Mouse (Mus musculus) hindbrain, embryonic 13.5 days (tissue): ENCODE measurements around the gene Khsrp. TPM values are rescaled to one million over a fixed set of nuclear protein-coding genes. Genes with fewer than 3 reads are reported as not detected.

ENCODE experiments used
- ATAC-seq: fragments of 200-750 bp; cut with Nextera tagmentation; 2 replicates; pipeline ENCODE4 v1.8.0; 2017; ENCODE audit warnings: moderate TSS enrichment; ENCODE audit not compliant: low FRiP score
- H3K27ac ChIP-seq: fragments of 300-500 bp; sonication (generic); 2 replicates; pipeline ENCODE4 v1.5.1; 2015; ENCODE audit warnings: inconsistent platforms, mild to moderate bottlenecking, moderate library complexity
- H3K27me3 ChIP-seq: fragments of 300-500 bp; sonication (generic); 2 replicates; pipeline ENCODE4 v1.6.1; 2015; ENCODE audit warnings: mild to moderate bottlenecking, inconsistent platforms
- H3K36me3 ChIP-seq: fragments of 300-500 bp; sonication (generic); 2 replicates; pipeline ENCODE4 v1.6.1; 2015; ENCODE audit warnings: mild to moderate bottlenecking, inconsistent platforms
- H3K4me1 ChIP-seq: fragments of 300-500 bp; sonication (generic); replicated peaks from 2 replicates; pipeline ENCODE4 v1.6.1; 2015; ENCODE audit warnings: inconsistent platforms
- H3K4me2 ChIP-seq: fragments of 300-500 bp; sonication (generic); 2 replicates; pipeline ENCODE4 v1.6.1; 2015; ENCODE audit warnings: inconsistent platforms, mild to moderate bottlenecking, moderate library complexity
- H3K4me3 ChIP-seq: fragments of 300-500 bp; sonication (generic); 2 replicates; pipeline ENCODE4 v1.5.1; 2015; ENCODE audit warnings: mild to moderate bottlenecking, inconsistent platforms
- H3K9ac ChIP-seq: fragments of 300-500 bp; sonication (generic); 2 replicates; pipeline ENCODE4 v1.6.1; 2015; ENCODE audit warnings: mild to moderate bottlenecking, inconsistent platforms
- H3K9me3 ChIP-seq: fragments of 300-500 bp; sonication (generic); 2 replicates; pipeline ENCODE4 v1.6.1; 2016; ENCODE audit warnings: inconsistent platforms
- WGBS: fragments of 180-500 bp; shearing (Covaris S2); methylation state at CpG from one replicate; pipeline ENCODE4 v1.1.7; 2015; 5-methylcytosine and 5-hydroxymethylcytosine counted together
- polyA plus RNA-seq: library from polyadenylated mRNA; unstranded; fragments of >200 nt; fragmentation: Nextera tagmentation; extraction: Ambion mirVana; gene quantifications from 2 replicates; pipeline ENCODE4 v1.2.1, GENCODE M21; 2015

Khsrp gene
- polyA plus RNA-seq, 1 experiment from 2014 or later = 33.3 TPM

GRCm38 (mm10) chr17:57020960-57021359, 10.4 kb downstream of the Khsrp start:
- ATAC-seq = no peak
- H3K36me3 ChIP-seq = peaks cover 66% of the 10 kb centered on the region
- WGBS = 95% methylated on average over 5 of the region's 5 CpGs

GRCm38 (mm10) chr17:57019693-57020092, 11.6 kb downstream of the Khsrp start:
- ATAC-seq = no peak
- H3K36me3 ChIP-seq = peaks cover 54% of the 10 kb centered on the region
- no peak overlapping the region for H3K27ac ChIP-seq
- 94% methylated on average over 2 of the region's 2 CpGs for WGBS
- no peak overlapping the region for H3K9ac ChIP-seq
- H3K4me2 ChIP-seq = no peak overlapping the region
- H3K27me3 ChIP-seq = no peaks in the 10 kb centered on the region
- no peaks in the 10 kb centered on the region for H3K4me1 ChIP-seq
- H3K4me3 ChIP-seq = no peak overlapping the region
- no peaks in the 10 kb centered on the region for H3K9me3 ChIP-seq

More at GRCm38 (mm10) chr17:57020960-57021359, 10.4 kb downstream of the Khsrp start:
- Histone ChIP-seq H3K9ac (no peak overlapping the region), H3K27ac (no peak overlapping the region), H3K4me3 (no peak overlapping the region), H3K27me3 (no peaks in the 10 kb centered on the region), H3K4me1 (no peaks in the 10 kb centered on the region), H3K9me3 (no peaks in the 10 kb centered on the region), H3K4me2 (no peak overlapping the region)

DNA sequence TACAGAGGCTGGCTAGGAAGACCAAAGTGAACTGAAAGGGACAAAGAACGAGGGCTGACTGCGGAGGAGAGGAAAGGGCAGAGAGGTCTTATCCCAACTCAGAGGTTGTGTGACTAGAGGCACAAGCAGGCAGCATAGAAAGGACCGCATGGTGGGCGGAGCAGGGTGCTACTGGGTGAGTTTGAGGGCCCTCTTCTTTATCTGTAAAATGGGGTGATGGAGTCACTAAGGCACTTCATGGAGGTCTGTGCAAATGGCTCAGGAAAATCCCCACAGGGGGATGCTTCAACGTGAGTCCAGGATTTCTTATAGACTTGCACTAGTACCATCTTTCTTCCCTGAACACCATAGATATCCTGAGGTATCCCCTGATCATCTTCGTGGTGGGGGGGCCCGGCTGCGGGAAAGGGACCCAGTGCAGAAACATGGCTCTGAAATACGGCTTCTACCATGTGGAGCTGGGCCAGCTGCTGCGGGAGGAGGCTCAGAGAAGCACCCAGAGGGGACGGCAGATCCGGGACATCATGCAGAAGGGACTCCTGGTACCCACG, 19.0 kb downstream of the Khsrp start:
- peak overlapping the region; percentile 69 for H3K4me2 ChIP-seq
- H3K9me3 ChIP-seq = no peaks in the 10 kb centered on the region
- peak overlapping the region; percentile 96 for H3K27ac ChIP-seq
- H3K9ac ChIP-seq = peak overlapping the region; percentile 83
- WGBS = 76% methylated on average over 13 of the region's 13 CpGs
- H3K36me3 ChIP-seq = peaks cover 22% of the 10 kb centered on the region
- ATAC-seq = peak; percentile 9
- peak overlapping the region; percentile 79 for H3K4me3 ChIP-seq
- peaks cover 25% of the 10 kb centered on the region for H3K4me1 ChIP-seq
- H3K27me3 ChIP-seq = no peaks in the 10 kb centered on the region

DNA sequence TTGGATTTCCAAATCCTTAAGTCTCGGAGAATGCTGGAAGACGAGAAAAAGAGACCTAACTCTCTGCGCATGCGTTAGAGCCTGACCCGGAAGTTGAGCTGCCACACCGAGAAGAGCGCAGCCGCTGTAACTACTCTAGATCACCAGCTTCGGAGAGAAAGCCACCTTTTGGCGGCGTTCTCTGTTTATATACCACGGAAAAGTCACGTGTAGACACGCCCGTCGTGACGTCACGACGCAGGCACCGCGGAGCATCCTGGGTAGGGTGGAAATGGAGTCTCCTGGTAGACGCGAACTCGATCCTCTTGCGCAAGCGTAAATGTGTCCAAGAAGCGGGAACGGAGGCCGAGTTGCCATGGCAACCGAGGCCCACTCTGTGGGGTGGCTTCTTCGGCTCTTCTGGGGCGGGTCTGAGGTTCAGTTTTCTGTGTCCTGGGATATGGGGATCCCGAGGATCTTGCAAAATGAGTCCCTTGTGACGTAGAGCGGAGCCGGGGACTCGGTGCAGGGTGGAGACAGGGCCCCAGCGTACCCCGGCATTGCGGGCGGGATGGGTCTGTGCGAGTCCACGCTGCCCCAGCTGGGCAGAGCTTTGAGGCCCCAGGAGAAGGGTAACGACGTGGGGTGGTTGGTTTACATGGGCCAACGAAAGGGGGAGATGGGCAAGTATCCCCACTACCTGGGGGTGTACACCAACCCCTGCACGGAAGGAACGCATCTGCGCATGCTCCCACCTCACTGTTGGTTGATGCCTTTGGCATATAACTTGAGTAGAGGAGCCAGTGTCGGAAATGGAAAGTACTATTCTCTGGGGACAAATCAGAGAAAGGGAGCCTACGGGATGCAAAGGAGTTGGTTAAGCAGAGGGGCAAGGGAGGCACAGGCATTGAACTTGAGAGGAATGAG, 19.8 kb downstream of the Khsrp start, which contains the start of the genes Gtf2f1 and Gm17949:
Gtf2f1 (minus strand) TSS at position 53 of the 906 bp plus-strand sequence.
Gm17949 (plus strand) TSS at position 234 of the 906 bp plus-strand sequence.
- peak within 1 kb of the TSS; percentile 79 for H3K4me3 ChIP-seq
- peak within 1 kb of the TSS; percentile 78 for H3K4me2 ChIP-seq
- peak within 1 kb of the TSS; percentile 96 for H3K27ac ChIP-seq
- H3K4me1 ChIP-seq = peaks cover 25% of the 10 kb centered on the region
- H3K27me3 ChIP-seq = no peaks in the 10 kb centered on the region
- WGBS = under 1% methylated on average over 51 of the region's 51 CpGs
- peak; percentile 92 for ATAC-seq
- H3K9ac ChIP-seq = peak within 1 kb of the TSS; percentile 85
- no peaks in the 10 kb centered on the region for H3K9me3 ChIP-seq
- peaks cover 30% of the 10 kb centered on the region for H3K36me3 ChIP-seq

DNA sequence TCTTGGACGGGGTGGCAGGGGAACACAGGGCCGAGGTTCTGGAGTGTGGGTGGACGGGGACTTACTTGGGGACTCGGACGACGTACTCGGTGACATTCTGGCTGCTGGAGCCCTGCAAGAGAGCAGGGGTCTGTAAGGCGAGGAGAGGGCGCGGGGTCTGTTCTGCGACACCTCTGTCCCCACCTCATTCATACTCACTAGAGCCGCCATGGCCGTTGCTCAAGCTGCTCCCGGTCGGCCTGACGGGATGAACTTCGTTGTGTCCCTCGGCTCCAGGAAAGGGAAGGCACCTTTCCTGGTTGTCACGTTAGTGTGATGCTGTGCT, 20.4 kb downstream of the Khsrp start:
- ATAC-seq = peak; percentile 67
- WGBS = under 1% methylated on average over 19 of the region's 19 CpGs

DNA sequence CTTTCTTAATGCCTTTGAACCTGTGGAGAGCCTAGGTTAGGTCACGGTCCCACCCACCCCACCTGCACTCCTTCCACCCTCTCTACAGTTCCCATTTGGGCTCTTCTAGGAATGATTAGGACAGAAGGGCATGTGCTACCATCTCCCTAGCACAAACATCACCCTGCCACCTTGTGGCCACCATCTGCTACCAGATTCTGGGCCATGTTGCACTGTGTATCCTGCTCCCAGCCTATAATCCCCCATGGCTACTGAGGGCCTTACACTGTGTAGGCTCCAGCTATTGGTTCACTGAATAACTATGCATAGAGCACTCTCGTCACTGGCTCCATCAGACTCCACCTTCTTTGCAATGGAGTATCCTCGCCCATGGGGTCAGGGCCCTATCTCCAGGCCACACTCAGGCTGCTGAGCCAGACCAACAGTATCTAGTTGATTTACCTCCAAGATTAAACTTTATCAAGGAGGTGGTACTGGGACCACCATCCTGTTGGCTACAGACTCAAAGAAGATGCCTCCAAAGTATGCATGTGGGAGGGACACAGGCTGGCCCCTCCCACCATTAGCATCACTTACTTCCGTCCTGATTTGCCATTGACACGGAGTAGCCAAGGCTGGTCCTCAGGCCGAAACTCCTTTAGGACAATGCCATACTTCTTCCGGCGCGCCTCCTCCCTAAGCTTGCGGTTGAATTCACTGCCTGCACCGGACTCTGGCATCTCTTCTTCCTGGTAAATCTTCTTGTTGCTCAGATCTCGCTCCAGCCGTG, 24.0 kb downstream of the Khsrp start:
- 94% methylated on average over 13 of the region's 13 CpGs for WGBS
- ATAC-seq = no peak

More for the DNA sequence above, 20.4 kb downstream of the Khsrp start:
- Histone ChIP-seq H3K27ac (peak overlapping the region; percentile 82), H3K9me3 (no peaks in the 10 kb centered on the region), H3K36me3 (peaks cover 36% of the 10 kb centered on the region), H3K4me1 (peaks cover 25% of the 10 kb centered on the region), H3K4me2 (peak overlapping the region; percentile 78), H3K9ac (peak overlapping the region; percentile 85), H3K27me3 (no peaks in the 10 kb centered on the region), H3K4me3 (peak overlapping the region; percentile 79)

DNA sequence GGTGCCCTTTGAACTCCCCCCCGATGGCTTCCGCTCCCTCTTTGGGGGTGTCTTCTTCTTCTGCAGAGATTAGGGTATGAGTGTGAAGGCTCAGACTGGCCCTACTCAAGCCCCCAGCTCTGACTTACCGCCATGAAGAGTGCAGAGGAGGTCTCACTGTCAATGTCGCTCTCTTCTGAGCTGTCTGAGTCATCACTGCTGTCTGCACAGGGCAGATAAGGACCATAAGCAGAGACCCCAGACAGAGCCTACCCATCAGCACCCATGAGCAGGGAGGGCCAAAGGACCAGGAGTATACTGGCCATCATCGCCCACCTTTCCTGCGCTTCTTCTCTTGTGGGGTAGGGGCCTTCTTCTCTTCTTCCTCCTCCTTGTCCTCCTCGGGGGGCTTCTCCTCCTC, 27.3 kb downstream of the Khsrp start:
- H3K9me3 ChIP-seq = no peaks in the 10 kb centered on the region

More for the DNA sequence above, 24.0 kb downstream of the Khsrp start:
- Histone ChIP-seq H3K4me3 (no peak overlapping the region), H3K4me2 (no peak overlapping the region), H3K9ac (no peak overlapping the region), H3K9me3 (no peaks in the 10 kb centered on the region), H3K36me3 (peaks cover 72% of the 10 kb centered on the region), H3K27ac (no peak overlapping the region), H3K4me1 (peaks cover 21% of the 10 kb centered on the region), H3K27me3 (no peaks in the 10 kb centered on the region)

DNA sequence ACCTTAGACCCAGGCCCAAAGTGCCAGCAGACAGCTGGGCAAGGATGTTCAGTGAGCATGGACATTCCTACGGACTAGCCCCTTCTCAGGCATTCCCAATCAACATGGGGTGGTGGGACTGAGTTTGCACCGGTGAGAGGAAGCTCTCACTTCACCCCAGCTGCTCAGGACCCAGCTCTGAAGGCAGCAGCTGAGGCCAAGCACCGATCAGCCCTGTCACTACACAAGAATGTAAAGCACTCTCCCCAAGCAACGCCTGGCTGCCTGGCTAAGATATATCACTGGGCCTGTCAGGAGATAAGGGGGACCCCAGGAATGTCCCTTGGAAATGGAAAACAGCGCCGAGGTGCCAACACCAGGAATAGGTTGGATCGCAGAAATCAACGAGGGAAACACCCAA, 30.1 kb downstream of the Khsrp start:
- Histone ChIP-seq H3K27ac (no peak overlapping the region), H3K4me3 (no peak overlapping the region), H3K9me3 (no peaks in the 10 kb centered on the region), H3K36me3 (peaks cover 75% of the 10 kb centered on the region), H3K9ac (no peak overlapping the region), H3K4me2 (no peak overlapping the region), H3K27me3 (no peaks in the 10 kb centered on the region), H3K4me1 (peaks cover 16% of the 10 kb centered on the region)
- ATAC-seq = no peak
- 73% methylated on average over 8 of the region's 8 CpGs for WGBS

More for the DNA sequence above, 27.3 kb downstream of the Khsrp start:
- ATAC-seq = no peak
- Histone ChIP-seq H3K36me3 (peaks cover 95% of the 10 kb centered on the region), H3K4me1 (no peaks in the 10 kb centered on the region), H3K4me2 (no peak overlapping the region), H3K27ac (no peak overlapping the region), H3K4me3 (no peak overlapping the region), H3K27me3 (no peaks in the 10 kb centered on the region), H3K9ac (no peak overlapping the region)
- WGBS = 98% methylated on average over 7 of the region's 7 CpGs

DNA sequence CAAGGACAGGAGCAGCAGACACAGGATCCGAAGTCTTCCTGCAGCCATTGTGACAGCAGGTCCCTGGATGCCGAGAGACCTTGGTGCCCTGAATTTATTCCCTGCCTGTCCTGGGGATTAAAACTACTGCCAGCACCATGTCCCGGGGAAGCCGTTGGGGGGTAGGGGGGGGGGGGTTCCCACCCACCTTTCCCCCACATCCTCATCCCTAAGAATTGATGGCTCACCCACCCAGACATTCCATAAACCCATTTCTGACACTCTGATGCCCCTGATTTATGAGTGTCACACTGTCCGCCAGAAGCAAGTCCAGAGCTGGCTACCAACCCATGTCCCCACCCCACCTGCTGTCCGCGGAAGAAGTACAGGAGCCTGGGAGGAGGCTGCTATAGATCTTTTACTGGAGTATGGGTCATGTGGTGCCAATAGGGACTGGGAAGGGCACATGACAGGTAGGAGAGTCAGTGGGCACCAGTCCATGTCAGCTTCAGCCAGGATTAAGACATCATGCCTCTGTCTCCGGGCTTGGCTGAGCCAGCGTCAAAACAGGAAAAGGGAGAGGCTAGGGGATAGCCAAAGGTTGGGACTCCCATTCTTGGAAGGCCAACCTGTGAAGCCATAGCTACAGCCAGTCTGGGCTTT, 31.2 kb downstream of the Khsrp start, which contains the start of gene Pspn:
Pspn (minus strand) TSS at position 51 of the 642 bp plus-strand sequence.
- ATAC-seq = no peak
- no peaks in the 10 kb centered on the region for H3K9me3 ChIP-seq
- WGBS = 92% methylated on average over 7 of the region's 9 CpGs
- H3K9ac ChIP-seq = no peak within 1 kb of the TSS; the same call in 1 of the 2 replicates
- H3K4me3 ChIP-seq = no peak within 1 kb of the TSS
- H3K36me3 ChIP-seq = peaks cover 75% of the 10 kb centered on the region
- peaks cover 16% of the 10 kb centered on the region for H3K4me1 ChIP-seq
- H3K4me2 ChIP-seq = no peak within 1 kb of the TSS
- no peaks in the 10 kb centered on the region for H3K27me3 ChIP-seq
- H3K27ac ChIP-seq = no peak within 1 kb of the TSS

GRCm38 (mm10) chr17:56999414-56999813, 31.9 kb downstream of the Khsrp start:
- no peak overlapping the region for H3K4me3 ChIP-seq
- whole genome bisulfite sequencing = 94% methylated on average over 9 of the region's 9 CpGs
- H3K36me3 ChIP-seq = peaks cover 75% of the 10 kb centered on the region
- no peak overlapping the region for H3K9ac ChIP-seq
- H3K4me2 ChIP-seq = no peak overlapping the region
- no peaks in the 10 kb centered on the region for H3K9me3 ChIP-seq
- H3K27me3 ChIP-seq = no peaks in the 10 kb centered on the region
- peaks cover 16% of the 10 kb centered on the region for H3K4me1 ChIP-seq
- no peak for ATAC-seq
- H3K27ac ChIP-seq = no peak overlapping the region

GRCm38 (mm10) chr17:56997029-56997667, 34.2 kb downstream of the Khsrp start, which contains the start of gene Alkbh7:
TSS of gene Alkbh7 (plus strand) at chr17:56997339.
- H3K4me1 ChIP-seq = peaks cover 22% of the 10 kb centered on the region
- H3K9me3 ChIP-seq = no peaks in the 10 kb centered on the region
- peak within 1 kb of the TSS; percentile 88 for H3K27ac ChIP-seq
- ATAC-seq = peak; percentile 98
- H3K4me2 ChIP-seq = peak within 1 kb of the TSS; percentile 73
- peak within 1 kb of the TSS; percentile 73 for H3K9ac ChIP-seq
- WGBS = under 1% methylated on average over 38 of the region's 38 CpGs
- peak within 1 kb of the TSS; percentile 72 for H3K4me3 ChIP-seq
- no peaks in the 10 kb centered on the region for H3K27me3 ChIP-seq
- H3K36me3 ChIP-seq = peaks cover 76% of the 10 kb centered on the region
